Mouse (Mus musculus) T-helper 1 cell (primary cell): ENCODE data around the gene Syt6.
"Not testable (repeated sequence)": the region's sequence is repeated elsewhere in the genome, so short reads cannot be mapped to it uniquely, and the experiment has no call there.

Source experiments
- in situ Hi-C: fragments of 300-600 bp; cut with MboI, MseI; formaldehyde crosslinking; loops from one replicate; pipeline ENCODE4 v1.15.1; 2025; ENCODE audit warnings: high pct_unique_total_duplicates

Gene Syt6

DNA sequence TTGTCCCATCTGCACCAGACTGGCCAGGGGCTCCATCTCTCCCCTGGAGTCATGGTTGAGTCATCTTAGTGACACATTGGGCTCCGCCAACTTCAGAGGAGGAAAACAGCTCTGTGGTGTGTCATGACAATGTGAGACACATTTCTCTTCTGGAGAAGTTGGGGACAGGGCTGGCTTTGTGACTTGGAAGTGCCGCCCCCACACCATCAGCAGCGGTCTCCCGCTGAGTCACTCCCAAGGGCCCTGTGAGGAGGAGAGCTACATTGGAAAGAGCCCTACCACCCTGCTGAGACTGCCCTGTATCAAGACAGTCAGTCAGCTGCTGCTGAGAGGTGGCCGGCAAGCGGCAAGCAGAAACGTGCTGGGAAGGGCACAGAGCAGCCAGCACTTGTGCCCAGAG, 26.0 kb downstream of the Syt6 start:
- in situ Hi-C loops, result no loop called here

DNA sequence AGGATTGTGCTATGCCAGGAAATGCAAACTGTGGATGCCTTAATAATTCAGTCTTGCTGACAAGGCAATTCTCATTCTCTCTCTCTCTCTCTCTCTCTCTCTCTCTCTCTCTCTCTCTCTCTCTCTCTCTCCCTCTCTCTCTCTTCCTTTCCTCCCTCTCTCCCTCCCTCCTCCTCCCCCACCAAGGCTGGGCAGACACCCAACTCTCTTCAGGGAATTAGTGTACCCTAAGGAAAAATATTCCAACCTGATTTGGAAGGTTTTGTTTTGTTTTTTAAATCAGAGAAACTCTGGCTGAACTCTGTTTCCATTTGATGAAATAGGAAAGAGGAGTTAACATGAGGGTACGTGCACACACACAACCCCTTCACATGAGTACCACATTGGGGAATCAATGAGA, 26.5 kb downstream of the Syt6 start:
- in situ Hi-C loops, result no loop called here

DNA sequence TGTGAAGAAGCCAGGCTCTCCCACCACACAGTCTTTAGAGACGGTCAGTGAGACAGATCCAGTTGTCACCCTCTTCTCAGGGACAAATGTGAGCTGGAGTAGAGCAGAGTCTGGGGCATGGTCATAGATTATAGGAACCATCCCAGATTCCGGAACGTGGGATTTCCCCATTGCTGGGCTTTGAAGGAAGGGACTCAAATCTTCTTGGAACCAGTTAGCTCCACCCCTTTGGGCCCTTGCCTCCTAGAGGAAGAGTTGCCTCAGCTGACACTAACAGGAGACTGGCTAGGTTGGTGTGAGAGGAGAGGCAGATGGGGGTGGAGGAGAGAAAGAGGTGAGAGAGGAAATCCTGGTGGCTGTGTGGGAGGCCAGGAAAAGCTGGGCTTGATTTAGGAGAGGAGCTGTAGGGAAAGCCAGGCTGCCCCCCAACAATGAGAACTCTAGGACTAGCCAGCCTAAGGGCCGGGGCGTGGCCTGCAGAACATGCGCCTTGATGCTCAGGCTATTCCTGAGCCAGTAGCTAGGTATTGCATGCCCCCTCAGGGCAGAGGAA, 31.1 kb downstream of the Syt6 start:
- in situ Hi-C loops, result no loop called here

DNA sequence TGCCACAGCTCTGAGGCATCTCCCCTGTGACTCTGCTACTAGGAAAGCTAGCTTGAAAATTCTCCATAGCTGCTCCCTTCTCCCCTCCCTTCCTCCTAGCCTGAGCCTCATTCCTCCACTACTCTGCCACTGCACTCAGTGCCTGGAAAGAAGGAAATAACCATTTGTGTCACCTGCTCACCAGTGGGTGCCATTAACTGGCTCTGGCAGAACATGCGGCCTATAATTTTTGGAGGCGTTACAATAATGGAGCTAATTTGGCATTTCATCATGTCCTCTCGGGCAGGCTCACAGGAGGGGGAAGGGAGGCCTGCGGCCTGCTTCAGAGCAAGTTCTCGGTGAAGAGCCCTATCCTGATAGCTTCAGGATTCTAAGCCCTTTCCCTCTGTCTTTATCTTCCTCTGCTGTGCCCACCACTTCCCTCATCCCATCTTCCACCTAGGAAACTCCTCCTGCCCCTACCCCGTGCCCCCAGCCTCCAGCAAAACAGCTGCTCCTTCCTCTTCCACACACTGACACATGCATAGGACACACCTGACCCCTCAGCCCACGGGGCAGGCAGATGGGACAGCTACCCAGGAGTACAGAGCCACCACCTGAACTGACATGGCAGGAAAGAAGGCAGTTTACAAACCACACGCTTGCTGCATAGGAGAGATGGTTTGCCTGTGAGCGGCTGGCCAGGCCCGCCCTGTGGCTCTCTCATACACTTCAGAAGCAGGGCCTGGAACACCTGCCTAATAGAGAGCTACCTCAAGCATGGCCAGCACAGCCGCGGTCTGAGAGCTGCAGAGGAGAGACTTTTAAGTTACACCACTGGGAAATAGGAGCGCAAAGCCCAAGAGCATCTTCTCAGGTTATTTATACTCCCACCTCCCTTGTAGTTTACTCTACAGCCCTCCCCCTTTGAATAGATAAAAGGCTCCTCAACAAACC, 31.9 kb downstream of the Syt6 start:
- in situ Hi-C loops, result no loop called here

DNA sequence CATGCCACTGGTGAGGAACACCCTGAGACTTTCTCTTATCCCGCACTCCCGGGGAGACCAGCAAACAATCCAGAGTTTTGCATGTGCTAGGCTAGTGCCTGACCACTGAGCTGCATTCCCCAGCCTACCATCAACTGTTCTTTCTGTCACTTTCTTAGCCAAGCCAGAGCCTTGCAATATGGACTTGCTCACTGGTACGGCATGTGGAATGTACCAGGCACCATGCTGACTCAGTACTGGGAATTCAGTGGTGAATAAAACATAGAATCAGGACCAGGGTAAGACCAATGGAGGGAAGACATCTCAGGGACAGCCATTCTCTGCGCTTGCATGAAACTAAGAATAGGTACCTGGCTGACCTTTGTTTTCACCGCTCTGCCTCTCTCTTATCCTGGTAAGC, 35.2 kb downstream of the Syt6 start:
- in situ Hi-C loops, result loop anchor here (10.0 kb wide), 1 partner anchor 65 kb away; no protein-coding TSS in a partner anchor

DNA sequence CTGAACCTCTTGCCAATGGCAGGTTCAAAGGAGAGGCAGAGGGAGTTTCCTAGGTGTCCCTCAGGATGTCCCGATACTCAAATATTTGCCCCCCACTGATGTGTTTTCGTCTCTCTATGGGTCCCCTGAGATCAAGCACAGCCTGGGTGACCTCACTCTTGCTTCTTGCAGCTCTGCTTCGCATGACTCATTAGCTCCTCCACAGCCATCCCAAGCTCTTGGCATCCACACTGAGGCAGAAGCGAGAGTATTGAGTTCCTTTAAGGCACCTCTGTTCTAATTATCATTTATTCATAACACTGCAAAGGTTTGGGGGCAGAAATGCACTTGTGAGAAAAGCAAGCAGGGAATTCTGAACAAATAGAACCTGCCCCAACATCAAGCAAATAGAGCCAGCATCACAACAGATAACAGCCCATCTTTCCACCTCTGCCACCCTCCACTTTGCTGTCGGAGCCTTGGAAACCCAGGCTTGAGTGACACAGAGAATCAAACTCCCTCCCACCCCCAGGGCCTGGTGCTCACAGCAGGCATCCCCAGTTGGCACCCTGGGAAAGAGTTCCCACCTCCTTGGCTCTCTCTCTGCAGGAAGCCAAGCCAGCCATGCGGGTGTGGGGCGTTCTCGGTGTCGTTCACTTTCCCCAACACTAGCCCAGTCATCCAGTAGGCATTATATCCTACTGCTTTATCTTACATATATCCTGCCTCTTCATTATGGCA, 37.8 kb downstream of the Syt6 start:
- in situ Hi-C loops, result loop anchor here (10.0 kb wide), 1 partner anchor 62 kb away; no protein-coding TSS in a partner anchor

DNA sequence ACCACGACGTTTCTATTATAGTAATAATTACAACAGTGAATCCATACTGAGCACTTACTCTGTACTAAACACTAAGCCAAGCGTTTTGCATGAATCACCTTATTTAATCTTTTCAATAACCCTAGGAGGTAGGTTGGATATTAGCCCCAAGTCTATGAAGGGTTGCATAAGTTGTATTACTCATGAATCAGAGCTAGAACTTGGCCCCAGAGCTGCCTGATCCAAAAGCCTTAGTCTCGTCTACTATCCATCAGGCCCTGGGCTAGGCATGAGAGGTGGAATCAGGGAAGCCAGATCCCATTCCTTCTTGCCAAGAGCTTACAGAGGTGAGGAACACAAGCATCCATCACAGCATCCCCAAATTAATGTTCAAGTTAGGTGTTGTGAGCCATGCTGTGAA, 40.6 kb downstream of the Syt6 start:
- in situ Hi-C loops, result loop anchor here (10.0 kb wide), 1 partner anchor 59 kb away; no protein-coding TSS in a partner anchor

DNA sequence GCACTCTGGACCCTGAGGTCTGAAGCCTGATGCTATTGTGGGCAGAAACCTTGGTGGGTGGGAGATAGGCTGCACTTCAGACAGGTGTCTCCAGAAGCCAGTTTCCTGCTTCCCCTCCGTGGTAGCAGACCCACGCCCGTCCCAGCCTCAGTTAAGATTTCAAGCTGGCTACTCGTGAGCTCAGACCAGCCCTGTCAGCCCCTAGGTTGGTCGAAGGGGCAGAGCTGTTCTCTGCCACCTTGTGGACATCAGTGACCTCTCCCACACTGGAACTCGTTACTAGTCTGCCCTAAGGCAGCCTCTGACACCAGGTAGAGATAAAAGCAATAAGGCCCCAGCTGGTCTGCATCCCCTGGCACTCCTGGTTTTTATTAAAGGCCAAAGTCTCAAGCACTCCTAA, 42.0 kb downstream of the Syt6 start:
- in situ Hi-C loops, result loop anchor here (10.0 kb wide), 1 partner anchor 58 kb away; no protein-coding TSS in a partner anchor

DNA sequence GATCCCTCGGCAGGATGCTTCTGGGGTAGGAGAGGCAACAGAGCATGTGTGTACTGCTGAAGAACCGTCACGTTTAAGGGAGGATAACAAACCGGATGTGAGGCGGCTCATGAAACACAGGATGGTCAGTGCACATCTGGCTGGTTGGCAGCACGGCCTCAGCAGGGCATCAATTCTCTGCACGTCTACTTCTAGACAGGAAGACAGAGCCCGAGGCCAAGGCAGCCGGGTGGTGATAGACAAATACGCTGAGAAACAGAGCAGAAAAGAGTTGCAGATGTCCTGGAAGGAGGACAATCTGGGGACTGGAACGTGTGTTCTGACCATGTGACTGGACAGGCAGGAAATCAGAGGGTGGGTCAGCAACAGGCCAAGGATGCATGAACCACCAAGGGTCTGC, 45.1 kb downstream of the Syt6 start:
- in situ Hi-C loops, result no loop called here

DNA sequence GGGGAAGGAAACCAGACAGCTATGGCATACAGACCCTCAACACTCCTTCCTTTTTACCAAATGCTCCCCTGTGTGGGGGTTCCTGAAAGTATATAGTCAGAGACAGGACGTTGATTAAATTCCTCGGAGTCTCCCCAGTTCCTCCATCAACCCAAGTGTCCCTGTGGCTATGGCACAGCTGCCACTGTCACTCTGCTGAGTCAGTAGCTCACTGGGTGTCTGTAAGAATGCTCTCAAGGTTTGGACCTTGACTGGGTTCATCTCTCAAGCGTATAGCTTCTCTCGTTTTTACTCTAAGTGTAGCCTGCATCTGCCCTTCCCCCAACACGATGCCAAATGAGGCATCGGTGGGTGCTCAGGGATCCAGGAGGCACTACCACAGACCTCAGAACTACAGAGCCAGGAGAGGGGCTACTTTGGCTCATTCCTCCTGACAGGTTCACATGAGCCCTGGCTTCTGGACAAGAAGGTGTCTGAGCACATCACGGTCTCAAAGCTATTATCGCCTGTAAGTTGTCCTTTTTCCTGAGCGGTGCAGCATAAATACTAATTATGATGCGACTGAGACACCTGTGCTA, 49.0 kb downstream of the Syt6 start:
- in situ Hi-C loops, result no loop called here

DNA sequence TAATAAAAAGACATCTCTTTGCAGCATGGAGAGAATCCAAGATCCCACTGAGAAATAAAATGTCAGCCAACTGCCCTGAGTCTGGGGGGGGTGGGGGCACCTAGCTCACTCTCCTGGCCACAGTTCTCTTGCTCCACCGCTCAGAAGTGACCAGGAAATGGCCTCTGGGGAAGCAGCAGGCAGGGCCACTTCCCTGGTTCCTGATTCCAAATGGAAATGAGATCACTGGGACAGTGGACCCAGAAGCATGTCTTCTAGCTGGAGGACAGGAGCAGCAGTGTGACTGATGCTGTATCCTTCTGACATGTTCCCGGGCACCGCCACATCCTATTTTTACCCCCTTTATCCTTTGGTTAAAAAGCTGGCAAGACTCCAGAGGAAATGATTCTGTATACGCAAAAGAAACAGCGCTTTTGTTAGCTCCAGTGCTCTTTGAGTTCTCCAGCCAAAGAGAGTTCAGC, 49.6 kb downstream of the Syt6 start:
- in situ Hi-C loops, result no loop called here

DNA sequence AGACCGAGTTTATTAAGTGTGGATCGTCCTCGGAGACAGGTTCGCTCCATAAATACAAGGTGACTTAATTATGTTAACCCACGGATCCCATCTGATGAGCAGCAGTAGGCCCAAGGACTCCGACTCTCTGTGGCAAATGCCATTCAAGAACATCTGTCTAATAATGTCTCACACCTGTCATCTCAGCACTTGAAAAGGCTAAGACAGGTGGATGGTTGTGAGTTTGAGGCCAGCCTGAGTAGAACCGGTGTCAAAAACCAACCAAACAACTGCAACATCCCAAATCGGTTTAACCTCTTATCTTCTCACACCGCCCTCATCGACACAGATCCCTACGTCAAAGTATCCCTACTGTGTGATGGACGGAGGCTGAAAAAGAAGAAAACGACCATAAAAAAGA, 50.1 kb downstream of the Syt6 start:
- in situ Hi-C loops, result no loop called here

DNA sequence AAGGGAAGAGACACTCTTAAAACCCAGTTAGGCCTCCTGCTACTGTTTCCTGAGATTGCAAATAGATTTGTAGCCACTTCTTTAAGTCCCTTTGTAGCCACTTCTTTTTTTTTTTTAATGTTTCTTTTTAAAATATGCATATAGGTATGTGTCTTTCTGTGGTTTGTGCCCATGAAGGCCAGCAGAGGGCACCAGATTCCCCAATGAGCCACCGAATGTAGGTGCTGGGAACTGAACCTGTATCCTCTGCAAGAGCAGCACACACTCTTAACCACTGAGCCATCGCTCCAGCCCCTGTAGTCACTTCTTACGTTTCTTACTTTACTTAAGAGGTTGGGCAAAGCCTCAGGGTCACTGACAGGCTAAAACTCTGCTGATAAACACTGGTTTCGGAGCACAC, 51.5 kb downstream of the Syt6 start:
- in situ Hi-C loops, result no loop called here

DNA sequence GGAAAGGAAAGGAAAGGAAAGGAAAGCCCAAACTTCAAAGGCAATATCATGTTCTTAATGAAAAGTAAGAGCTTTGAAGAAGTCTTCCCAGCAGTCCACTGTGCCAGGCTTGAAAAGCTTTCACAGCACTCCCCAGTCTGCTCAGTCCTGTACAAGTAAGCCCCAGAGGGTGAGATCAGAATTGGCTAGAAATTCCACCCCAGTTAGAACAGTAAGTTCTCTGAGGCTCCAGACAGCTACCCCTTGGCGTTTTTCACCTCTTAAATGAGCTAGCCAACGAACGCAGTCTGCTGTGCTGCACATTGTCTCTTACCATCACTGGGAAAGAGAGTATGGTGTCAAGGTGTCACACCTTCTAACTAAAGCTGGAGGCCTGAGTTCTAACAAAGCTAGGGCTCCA, 52.6 kb downstream of the Syt6 start:
- in situ Hi-C loops, result no loop called here

DNA sequence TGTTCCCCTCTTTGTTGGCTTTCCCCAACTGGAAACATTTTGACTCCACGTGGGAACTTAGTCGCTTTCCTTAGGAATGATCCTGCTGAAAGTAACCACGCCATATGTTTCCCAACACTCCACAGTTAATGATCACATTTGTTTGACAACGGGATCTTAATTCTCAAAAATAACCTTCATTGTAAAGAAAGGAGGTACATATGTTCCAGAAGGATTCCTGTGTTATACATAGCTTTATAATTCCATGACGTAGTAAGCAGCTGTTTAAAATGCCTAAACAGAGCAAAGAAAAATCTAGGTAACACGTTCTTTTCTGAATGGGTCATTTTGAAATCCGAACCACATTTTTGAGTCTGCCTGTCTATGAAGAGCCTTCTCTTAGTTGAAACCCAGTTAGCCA, 58.1 kb downstream of the Syt6 start:
- in situ Hi-C loops, result loop anchor here (10.0 kb wide), 1 partner anchor 1202 kb away; no protein-coding TSS in a partner anchor

DNA sequence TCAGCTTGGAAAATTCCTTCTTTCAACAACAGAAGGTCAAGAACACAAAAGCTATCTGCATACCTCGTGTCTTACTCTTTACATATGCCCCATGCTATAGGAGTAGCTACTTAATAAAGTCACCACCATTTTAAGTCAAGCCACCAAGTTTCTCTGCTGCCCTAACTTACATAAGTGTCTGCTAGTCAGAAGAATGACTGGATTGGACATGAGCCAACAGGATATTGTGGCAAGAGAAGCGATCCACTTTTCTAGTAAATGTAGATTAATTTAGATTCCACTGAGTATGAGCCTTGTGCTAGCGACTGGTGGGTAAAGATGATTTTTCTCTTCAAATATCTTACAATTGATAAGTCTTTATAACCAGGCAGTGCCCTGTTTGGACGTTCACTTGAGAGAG, 58.8 kb downstream of the Syt6 start:
- in situ Hi-C loops, result loop anchor here (10.0 kb wide), 1 partner anchor 1201 kb away; no protein-coding TSS in a partner anchor

DNA sequence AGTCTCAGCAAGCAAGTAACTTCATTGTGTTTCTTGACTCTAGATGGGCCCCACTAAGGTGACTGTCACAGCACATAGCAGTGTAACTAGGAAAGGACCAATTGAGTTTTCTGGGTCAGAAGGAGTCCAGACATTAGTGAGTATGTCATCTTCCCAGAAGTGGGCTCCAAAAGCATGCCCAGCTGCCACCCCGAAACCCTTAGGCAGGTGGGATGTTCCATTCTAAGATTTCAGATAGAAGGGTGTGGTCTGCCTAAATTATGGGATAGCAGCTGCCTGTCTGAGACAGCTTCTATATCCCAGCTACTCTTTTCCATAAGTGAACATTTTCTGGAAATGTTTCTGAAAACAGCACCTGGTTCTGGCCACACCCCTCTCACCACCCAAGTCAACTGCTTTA, 59.2 kb downstream of the Syt6 start:
- in situ Hi-C loops, result loop anchor here (10.0 kb wide), 1 partner anchor 1201 kb away; no protein-coding TSS in a partner anchor

DNA sequence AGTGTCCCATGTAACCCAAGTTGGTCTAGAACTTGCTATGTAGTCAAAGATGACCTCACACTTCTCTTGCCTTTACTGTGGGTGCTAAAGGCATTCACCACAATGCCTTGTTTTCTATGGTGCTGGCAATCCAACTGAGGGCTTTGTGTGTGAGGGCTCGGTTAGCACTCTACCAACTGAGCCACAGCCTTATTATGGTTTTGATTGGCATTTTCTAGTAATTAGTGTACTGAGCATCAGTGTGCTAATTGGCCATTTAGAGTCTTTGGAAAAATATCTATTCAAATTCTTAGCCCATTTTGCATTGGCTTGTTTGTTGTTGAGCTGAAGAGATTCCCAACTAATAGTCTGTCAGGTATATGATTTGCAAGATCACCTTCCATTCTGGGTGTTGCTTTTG, 62.6 kb downstream of the Syt6 start:
- in situ Hi-C loops, result loop anchor here (10.0 kb wide), 1 partner anchor 1197 kb away; no protein-coding TSS in a partner anchor

DNA sequence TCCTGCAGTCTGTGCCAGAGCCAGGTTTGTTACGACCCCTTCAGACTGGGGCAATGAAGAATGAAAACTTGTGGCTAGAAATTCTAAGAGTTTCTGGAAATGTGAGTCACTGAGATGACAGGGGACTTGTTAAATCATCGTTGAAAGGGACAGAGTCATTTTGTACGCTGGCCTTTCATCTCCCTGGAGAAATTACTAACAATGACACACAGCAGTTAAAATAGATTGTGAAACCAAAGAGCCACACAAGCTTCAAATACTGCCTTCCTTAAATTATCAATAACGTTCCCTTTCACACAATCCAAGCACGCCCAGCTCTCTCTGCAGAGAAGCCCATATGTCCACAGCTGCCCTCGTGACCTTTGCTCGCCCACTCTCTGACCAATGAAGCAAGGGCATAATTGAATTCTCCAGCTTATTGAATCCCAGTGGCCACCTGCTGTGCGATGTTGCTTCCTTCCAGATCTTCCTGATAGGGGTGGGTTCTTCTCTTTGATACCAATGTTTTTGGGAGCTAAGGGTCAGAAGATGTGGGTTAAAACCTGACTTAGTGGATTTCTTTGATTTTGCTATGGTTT, 65.3 kb downstream of the Syt6 start:
- in situ Hi-C loops, result no loop called here

DNA sequence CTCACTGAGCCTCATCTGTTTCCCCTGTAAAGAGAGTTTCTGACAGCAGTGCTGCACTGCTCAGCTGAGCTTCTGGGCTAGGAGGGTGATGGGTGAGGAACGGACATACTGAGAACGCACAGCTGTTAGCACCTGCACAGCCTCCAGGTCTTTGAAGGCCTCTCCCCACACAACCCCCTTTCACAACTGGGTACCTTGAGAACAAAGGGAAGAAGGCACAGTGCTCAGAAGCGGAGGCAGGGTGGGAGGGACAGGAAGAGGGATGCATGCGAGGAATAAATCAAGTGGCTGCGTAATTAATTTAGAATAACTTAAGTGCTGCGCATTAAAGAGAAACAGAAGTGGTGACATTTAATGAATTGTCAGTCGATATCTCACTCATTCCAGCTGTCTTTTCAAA, 66.3 kb downstream of the Syt6 start:
- in situ Hi-C loops, result no loop called here

DNA sequence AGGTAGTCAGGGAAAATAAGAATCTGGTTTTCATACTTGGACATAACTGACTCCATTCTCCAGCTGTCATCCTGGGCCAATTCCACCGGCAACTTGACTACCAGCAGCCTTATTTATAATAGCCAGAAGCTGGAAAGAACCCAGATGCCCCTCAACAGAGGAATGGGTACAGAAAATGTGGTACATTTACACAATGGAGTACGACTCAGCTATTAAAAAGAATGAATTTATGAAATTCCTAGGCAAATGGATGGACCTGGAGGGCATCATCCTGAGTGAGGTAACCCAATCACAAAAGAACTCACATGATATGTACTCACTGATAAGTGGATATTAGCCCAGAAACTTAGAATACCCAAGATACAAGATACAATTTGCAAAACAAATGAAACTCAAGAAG, 70.9 kb downstream of the Syt6 start, which contains the start of gene Atg4a-ps:
Gene Atg4a-ps (minus strand): TSS at position 101 of the 400 bp plus-strand sequence.
- in situ Hi-C loops, result not testable (repeated sequence)
